Mouse (Mus musculus): ENCODE measurements at regions not wholly inside any gene's neighbourhood (a gene's known extent, or its start where the extent isn't known, plus 50 kb on each side); places are given as distances from the start of the nearest gene placed in this dataset.
A peak's percentile ranks its signal among the peaks of the same experiment; 100 is the strongest.

DNA sequence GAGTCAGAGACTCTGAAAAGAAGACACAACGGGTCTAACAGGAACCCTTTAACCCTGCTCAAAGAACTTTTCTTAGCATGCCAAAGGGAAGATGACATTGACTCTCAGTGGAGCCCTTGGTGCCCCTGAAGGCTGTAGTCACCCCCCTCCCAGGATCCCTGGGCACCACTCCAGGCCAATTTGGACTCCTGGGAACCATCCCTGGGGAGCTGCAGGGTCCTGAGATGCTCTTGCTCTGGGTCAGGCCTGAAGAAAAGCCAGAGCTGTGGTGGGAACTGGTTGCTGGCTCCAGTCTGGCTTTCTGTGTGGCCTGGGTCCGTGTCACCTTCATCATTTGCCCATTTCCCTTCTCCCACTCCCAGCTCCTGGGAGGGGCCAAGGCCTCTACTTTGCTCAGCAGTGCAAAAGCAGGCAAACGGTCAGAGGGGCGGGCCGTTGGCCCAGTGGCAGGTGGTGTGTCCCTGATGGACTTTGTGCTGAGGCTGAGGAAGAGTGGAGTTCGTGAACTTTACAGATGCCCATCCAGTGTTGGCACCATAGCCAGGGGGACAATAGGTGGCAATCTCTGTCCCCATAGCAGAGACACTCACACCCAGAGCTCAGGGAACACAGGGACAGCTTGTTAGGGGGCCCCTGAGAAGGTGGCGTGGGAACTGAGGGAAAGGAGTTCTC lies 69.1 kb upstream of the Ccnd1 start:
- Histone ChIP-seq H3K27me3 (ENCODE audit: control insufficient read depth, insufficient read depth, low read length, poor library complexity, severe bottlenecking) (no peaks in the 10 kb centered on the region), H3K36me3 (ENCODE audit: control insufficient read depth, insufficient read depth, low read length, poor library complexity, severe bottlenecking) (no peaks in the 10 kb centered on the region)
- DNase-seq (ENCODE audit: low read depth, low spot score) = no peak

- no peak for DNase-seq (ENCODE audit: low read depth, low spot score)
- Histone ChIP-seq H3K27me3 (ENCODE audit: control insufficient read depth, insufficient read depth, low read length, poor library complexity, severe bottlenecking) (no peaks in the 10 kb centered on the region), H3K36me3 (ENCODE audit: control insufficient read depth, insufficient read depth, low read length, poor library complexity, severe bottlenecking) (no peaks in the 10 kb centered on the region)
Observed at GRCm38 (mm10) chr7:145007216-145007615, 67.5 kb upstream of the Ccnd1 start.

- H3K36me3 ChIP-seq (ENCODE audit: control insufficient read depth, insufficient read depth, low read length, poor library complexity, severe bottlenecking) = no peaks in the 10 kb centered on the region
Observed at GRCm38 (mm10) chr7:145001503-145002084, 61.9 kb upstream of the Ccnd1 start.

GRCm38 (mm10) chr7:144999741-145000140 lies 60.0 kb upstream of the Ccnd1 start:
- no peaks in the 10 kb centered on the region for H3K27me3 ChIP-seq (ENCODE audit: control insufficient read depth, insufficient read depth, low read length, poor library complexity, severe bottlenecking)
- H3K36me3 ChIP-seq (ENCODE audit: control insufficient read depth, insufficient read depth, low read length, poor library complexity, severe bottlenecking) = no peaks in the 10 kb centered on the region
- no peak for DNase-seq (ENCODE audit: low read depth, low spot score)

More at GRCm38 (mm10) chr7:145001503-145002084, 61.9 kb upstream of the Ccnd1 start:
- no peaks in the 10 kb centered on the region for H3K27me3 ChIP-seq (ENCODE audit: control insufficient read depth, insufficient read depth, low read length, poor library complexity, severe bottlenecking)
- no peak for DNase-seq (ENCODE audit: low read depth, low spot score)

DNA sequence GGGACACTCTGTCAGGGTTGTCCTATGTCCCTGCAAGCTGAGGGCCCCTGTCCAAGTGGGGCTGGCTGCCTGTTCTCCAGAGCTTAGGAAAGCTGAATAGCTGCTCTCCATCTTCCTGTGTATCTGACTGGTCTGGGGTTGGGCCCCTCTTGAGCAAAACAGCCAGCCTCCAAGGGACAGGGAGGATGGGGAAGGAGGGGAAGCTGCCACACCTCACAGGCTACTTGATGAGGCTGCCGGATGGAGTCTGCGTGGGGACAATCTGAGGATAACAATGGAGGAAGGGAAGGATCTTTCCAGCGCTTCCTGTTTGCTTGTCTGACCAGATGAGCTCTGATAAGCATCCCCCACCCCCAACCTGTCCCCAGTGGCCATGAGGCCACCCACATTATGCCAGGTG lies 57.1 kb upstream of the Ccnd1 start:
- no peak for DNase-seq (ENCODE audit: low read depth, low spot score)
- no peaks in the 10 kb centered on the region for H3K36me3 ChIP-seq (ENCODE audit: control insufficient read depth, insufficient read depth, low read length, poor library complexity, severe bottlenecking)
- no peaks in the 10 kb centered on the region for H3K27me3 ChIP-seq (ENCODE audit: control insufficient read depth, insufficient read depth, low read length, poor library complexity, severe bottlenecking)

DNA sequence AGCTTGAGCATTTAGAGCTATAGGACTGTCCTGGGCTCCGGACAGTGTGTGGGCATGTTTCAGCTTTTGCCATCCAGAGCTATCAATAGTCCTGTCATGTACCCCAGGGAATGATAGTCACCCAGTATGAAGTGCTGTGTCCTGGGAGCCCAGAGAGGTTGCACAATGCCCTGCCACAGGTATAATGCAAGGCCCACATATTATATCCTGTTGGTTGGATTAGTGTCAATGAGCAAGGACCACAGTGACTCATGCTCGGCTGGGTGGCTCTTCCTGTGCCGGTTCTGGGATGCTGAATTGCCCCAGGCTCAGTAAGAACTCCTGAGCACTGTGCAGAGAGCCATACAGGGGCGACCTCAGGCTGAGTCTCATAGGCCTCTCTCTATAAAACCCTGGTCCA lies 54.5 kb upstream of the Ccnd1 start:
- Histone ChIP-seq H3K27me3 (ENCODE audit: control insufficient read depth, insufficient read depth, low read length, poor library complexity, severe bottlenecking) (no peaks in the 10 kb centered on the region), H3K36me3 (ENCODE audit: control insufficient read depth, insufficient read depth, low read length, poor library complexity, severe bottlenecking) (no peaks in the 10 kb centered on the region)
- DNase-seq (ENCODE audit: low read depth, low spot score) = no peak

DNA sequence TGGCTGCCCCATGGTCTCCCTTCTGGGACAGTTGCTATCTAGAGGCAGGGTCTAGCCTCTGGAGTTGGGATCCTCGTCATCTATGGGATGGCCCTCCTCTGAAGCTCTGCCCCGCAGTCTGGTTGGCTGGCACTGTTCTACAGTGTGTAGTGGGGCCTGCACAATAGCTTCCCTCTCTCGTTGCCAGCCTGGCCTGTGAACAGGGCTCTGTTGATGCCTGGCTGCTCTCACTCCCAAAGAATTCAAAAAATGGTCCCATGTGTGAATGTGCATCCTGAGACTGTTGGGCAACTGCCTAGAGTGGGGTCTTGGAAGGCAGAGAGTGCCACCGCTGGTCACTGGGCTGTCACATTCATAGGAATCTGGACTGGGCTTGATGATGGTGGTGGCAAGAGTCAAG lies 53.8 kb upstream of the Ccnd1 start:
- H3K36me3 ChIP-seq (ENCODE audit: control insufficient read depth, insufficient read depth, low read length, poor library complexity, severe bottlenecking) = no peaks in the 10 kb centered on the region
- no peaks in the 10 kb centered on the region for H3K27me3 ChIP-seq (ENCODE audit: control insufficient read depth, insufficient read depth, low read length, poor library complexity, severe bottlenecking)
- DNase-seq (ENCODE audit: low read depth, low spot score) = no peak

- Histone ChIP-seq H3K27me3 (ENCODE audit: control insufficient read depth, insufficient read depth, low read length, poor library complexity, severe bottlenecking) (no peaks in the 10 kb centered on the region), H3K36me3 (ENCODE audit: control insufficient read depth, insufficient read depth, low read length, poor library complexity, severe bottlenecking) (no peaks in the 10 kb centered on the region)
- DNase-seq (ENCODE audit: low read depth, low spot score) = peak; percentile 15
Observed at GRCm38 (mm10) chr7:144991760-144992159, 52.0 kb upstream of the Ccnd1 start.

Data from splenic B cell, adult 2 months (primary cell).